Mouse (Mus musculus) G1E (cell line): ENCODE results near the gene Fam189a1. TPM values are rescaled to one million over a fixed set of nuclear protein-coding genes. Genes with fewer than 3 reads are reported as not detected.

Experiments used
- ATAC-seq: 2 replicates; pipeline ENCODE4 v1.8.0; 2016; ENCODE audit warnings: mild to moderate bottlenecking; ENCODE audit not compliant: insufficient number of reproducible peaks, poor library complexity, low FRiP score, severe bottlenecking; ENCODE audit errors: extremely low read depth
- DNase-seq: peaks from one replicate; pipeline ENCODE4 v3.0.0; 2012; ENCODE audit warnings: low spot score
- H3K27me3 ChIP-seq: 2 replicates; pipeline ENCODE4 v1.6.1; 2012; ENCODE audit warnings: mild to moderate bottlenecking, low read length, inconsistent platforms; ENCODE audit not compliant: insufficient read depth
- H3K36me3 ChIP-seq: replicated peaks from 2 replicates; pipeline ENCODE3; 2012; ENCODE audit warnings: mild to moderate bottlenecking, inconsistent platforms
- H3K4me1 ChIP-seq: 2 replicates; pipeline ENCODE4 v1.6.1; 2012; ENCODE audit warnings: low read depth, low read length, inconsistent platforms, mixed read lengths; ENCODE audit not compliant: insufficient read depth
- H3K4me3 ChIP-seq: 2 replicates; pipeline ENCODE4 v1.5.1; 2012; ENCODE audit warnings: low read depth, mild to moderate bottlenecking, inconsistent platforms, low read length, moderate library complexity, mixed read lengths
- H3K9me3 ChIP-seq: replicated peaks from 2 replicates; pipeline ENCODE4 v1.6.1; 2012; ENCODE audit warnings: inconsistent platforms
- CTCF ChIP-seq: IDR thresholded peaks from 2 replicates; pipeline ENCODE4 v1.5.1; 2012; ENCODE audit warnings: low read depth, low read length, inconsistent platforms, mixed read lengths
- GATA1 ChIP-seq: IDR thresholded peaks from 2 replicates; pipeline ENCODE4 v1.6.1; 2012; ENCODE audit warnings: borderline replicate concordance, low read length, inconsistent platforms, mixed read lengths
- GATA2 ChIP-seq: IDR thresholded peaks from 2 replicates; pipeline ENCODE4 v1.6.1; 2012; ENCODE audit warnings: low read depth, low read length, inconsistent platforms, borderline replicate concordance
- POLR2AphosphoS5 ChIP-seq: IDR thresholded peaks from 2 replicates; pipeline ENCODE4 v1.6.1; 2012; ENCODE audit warnings: low read depth, low read length, inconsistent platforms; ENCODE audit not compliant: insufficient replicate concordance
- TAL1 ChIP-seq: conservative IDR thresholded peaks from 2 replicates; pipeline ENCODE4 v1.6.1; 2012; ENCODE audit warnings: low read depth, low read length, inconsistent platforms, mixed read lengths
- polyA plus RNA-seq: library from polyadenylated mRNA; stranded (reverse); fragments of >175 nt; gene quantifications from 2 replicates; pipeline ENCODE4 v1.2.3, GENCODE M21; 2012
- total RNA-seq, 2 experiments: library from RNA; stranded (forward) in 1 of 2; stranded (reverse) in 1 of 2; fragments of 200-1000 nt in 1 of 2; fragments of >200 nt in 1 of 2; fragmentation: Nextera tagmentation in 1 of 2; gene quantifications; 2 replicates each; pipeline ENCODE4 v1.2.3; 2014 to 2017

Fam189a1 gene
- total and polyA plus RNA-seq, 3 experiments = 0.16 TPM; not detected in 2

DNA sequence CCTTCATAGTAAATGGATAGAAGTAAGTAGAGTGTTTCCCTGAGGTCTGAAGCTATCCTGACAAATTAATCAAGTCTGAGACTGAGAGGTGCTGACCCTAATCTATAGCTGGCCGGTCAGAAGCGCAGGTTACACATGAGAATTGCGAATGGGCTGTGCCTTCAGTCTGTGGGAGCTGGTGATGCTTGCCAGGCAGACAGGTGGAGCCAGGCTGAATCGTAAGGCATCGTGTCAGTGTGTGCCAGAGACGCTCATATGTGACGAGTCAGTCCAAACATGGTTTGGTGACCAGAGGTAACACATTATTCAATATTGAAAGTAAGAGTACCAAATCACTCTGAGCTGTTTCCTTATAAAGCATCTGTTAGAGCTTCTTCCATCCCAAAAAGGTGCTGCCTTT is 115.3 kb downstream of the Fam189a1 start:
- peaks cover 13% of the 10 kb centered on the region for H3K9me3 ChIP-seq
- no peaks in the 10 kb centered on the region for H3K4me1 ChIP-seq
- DNase-seq = no peak
- no peak for ATAC-seq
- TF ChIP-seq POLR2AphosphoS5 = no peak
- no peak for TF ChIP-seq GATA1
- no peak for TF ChIP-seq CTCF
- TF ChIP-seq TAL1 = no peak
- no peak for TF ChIP-seq GATA2
- H3K27me3 ChIP-seq = no peaks in the 10 kb centered on the region
- no peaks in the 10 kb centered on the region for H3K36me3 ChIP-seq
- H3K4me3 ChIP-seq = no peak overlapping the region

DNA sequence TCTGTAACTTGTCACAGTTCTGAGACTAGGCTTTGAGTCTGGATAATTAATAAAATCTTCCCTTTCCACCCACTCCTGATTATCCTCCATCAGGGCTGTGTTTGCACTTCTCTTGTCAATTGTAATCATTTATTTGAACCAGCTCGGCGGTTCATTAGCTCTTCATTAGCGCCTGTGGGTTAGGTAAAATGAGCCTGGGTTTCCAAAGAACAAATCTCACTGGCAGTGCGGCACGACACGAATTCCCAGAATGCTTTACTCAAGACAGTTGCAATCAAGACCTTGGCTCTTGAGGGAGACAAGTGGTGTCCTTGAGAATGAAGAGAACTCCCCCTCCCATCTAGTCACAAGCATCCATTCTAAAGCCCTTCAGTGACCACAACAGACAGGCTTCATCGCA is 124.6 kb downstream of the Fam189a1 start:
- Histone ChIP-seq H3K36me3 (no peaks in the 10 kb centered on the region), H3K4me1 (no peaks in the 10 kb centered on the region), H3K4me3 (no peak overlapping the region), H3K27me3 (no peaks in the 10 kb centered on the region), H3K9me3 (peaks cover 9% of the 10 kb centered on the region)
- ATAC-seq (no peak), DNase-seq (no peak)
- TF ChIP-seq TAL1 = no peak
- no peak for TF ChIP-seq CTCF
- TF ChIP-seq GATA1 = no peak
- no peak for TF ChIP-seq POLR2AphosphoS5

DNA sequence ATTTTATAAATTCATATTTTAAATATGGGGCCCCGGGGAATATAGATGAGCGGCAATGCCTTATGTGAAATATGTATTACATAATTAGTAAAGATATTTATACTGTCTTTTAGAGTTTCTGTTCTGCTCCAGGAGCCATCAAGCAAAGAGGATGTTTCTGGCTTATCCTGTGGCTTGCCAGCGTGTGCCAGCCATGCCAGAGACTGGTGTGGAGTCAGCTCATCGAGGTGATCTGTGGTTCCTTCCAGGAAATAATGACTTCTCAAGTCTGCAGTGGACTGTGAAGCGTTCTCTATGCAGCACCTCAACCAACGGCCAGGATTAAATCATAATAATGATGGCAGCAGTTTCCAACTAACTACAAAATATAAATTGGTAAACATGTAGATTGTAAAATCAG is 125.2 kb downstream of the Fam189a1 start:
- no peaks in the 10 kb centered on the region for H3K27me3 ChIP-seq
- TF ChIP-seq TAL1 (no peak), CTCF (no peak), GATA2 (no peak), POLR2AphosphoS5 (no peak)
- H3K9me3 ChIP-seq = peaks cover 12% of the 10 kb centered on the region
- H3K4me1 ChIP-seq = no peaks in the 10 kb centered on the region
- DNase-seq (no peak), ATAC-seq (no peak)
- H3K4me3 ChIP-seq = no peak overlapping the region
- H3K36me3 ChIP-seq = no peaks in the 10 kb centered on the region

- ATAC-seq = no peak
- no peak for TF ChIP-seq CTCF
- TF ChIP-seq GATA2 = no peak
- no peak for TF ChIP-seq POLR2AphosphoS5
- no peak for TF ChIP-seq TAL1
- no peak for TF ChIP-seq GATA1
- H3K4me3 ChIP-seq = no peak overlapping the region
- no peaks in the 10 kb centered on the region for H3K27me3 ChIP-seq
- no peaks in the 10 kb centered on the region for H3K4me1 ChIP-seq
- H3K9me3 ChIP-seq = peaks cover 12% of the 10 kb centered on the region
- no peak for DNase-seq
- H3K36me3 ChIP-seq = no peaks in the 10 kb centered on the region
These were observed 126.4 kb downstream of the Fam189a1 start for GRCm38 (mm10) chr7:65029985-65030384.

DNA sequence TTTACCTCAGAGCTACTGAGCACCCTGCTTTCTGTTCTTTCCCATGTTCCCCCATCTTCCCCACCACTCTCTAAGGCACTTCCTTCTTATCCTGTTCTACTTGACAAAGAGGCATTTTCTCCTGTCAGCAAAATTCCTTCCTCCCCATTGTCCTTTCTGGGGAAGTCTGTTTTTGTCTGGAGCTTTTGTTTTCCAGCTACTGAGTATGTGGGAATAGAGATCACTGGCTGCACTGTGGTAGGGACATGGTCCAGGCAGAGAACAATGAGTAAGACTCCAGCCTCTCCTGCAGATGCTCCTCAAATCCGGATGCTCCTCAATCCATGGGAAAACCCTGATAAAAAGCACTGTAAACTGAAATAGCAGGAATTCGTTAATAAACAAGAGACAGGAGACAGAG is 135.1 kb downstream of the Fam189a1 start:
- TF ChIP-seq TAL1 = no peak
- TF ChIP-seq GATA1 = no peak
- TF ChIP-seq POLR2AphosphoS5 = no peak
- no peak for TF ChIP-seq CTCF
- no peak for TF ChIP-seq GATA2
- no peaks in the 10 kb centered on the region for H3K27me3 ChIP-seq
- ATAC-seq = no peak
- no peaks in the 10 kb centered on the region for H3K9me3 ChIP-seq
- H3K4me3 ChIP-seq = no peak overlapping the region
- DNase-seq = no peak
- H3K36me3 ChIP-seq = no peaks in the 10 kb centered on the region
- H3K4me1 ChIP-seq = no peaks in the 10 kb centered on the region

DNA sequence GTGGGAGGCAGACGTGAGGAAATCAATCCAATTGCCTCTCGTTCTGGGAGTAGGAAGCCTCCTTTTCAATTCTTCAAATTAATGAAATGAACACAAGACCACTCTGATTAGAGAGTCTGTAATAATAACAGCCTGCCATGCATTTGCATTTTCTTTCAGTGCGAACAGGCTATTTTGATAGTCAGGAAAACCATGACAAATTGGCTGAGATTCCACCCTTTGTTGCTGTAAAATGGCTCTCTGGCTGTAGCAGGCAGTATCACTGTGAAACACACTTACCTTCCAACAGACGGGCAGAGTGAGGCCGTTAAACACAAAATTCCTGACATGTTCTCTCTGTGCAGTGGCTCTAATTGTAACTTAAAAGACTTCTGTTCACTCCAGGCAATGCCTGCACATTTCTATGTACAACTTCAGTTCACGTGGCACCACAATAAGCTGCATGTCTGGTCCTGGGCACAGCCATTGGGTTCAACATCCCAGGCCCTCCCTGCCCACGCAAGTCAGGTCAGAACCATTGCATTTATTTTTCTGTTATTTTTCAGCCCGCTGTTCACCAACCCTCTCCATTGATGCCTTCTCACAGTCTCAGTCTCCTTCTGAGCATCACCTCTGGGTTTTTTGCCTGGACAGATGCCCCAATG is 138.2 kb downstream of the Fam189a1 start:
- Histone ChIP-seq H3K27me3 (no peaks in the 10 kb centered on the region), H3K9me3 (peaks cover 3% of the 10 kb centered on the region), H3K4me3 (no peak overlapping the region), H3K36me3 (no peaks in the 10 kb centered on the region), H3K4me1 (no peaks in the 10 kb centered on the region)
- TF ChIP-seq CTCF (no peak), GATA1 (no peak), GATA2 (no peak), POLR2AphosphoS5 (no peak), TAL1 (no peak)
- DNase-seq (no peak), ATAC-seq (no peak)

- Histone ChIP-seq H3K36me3 (no peaks in the 10 kb centered on the region), H3K27me3 (no peaks in the 10 kb centered on the region), H3K4me1 (no peaks in the 10 kb centered on the region), H3K9me3 (peaks cover 3% of the 10 kb centered on the region), H3K4me3 (no peak overlapping the region)
- DNase-seq = no peak
- no peak for ATAC-seq
- TF ChIP-seq TAL1 (no peak), GATA1 (no peak), POLR2AphosphoS5 (no peak), CTCF (no peak), GATA2 (no peak)
These were observed 139.0 kb downstream of the Fam189a1 start for GRCm38 (mm10) chr7:65017348-65017747.
